Mouse (Mus musculus) hematopoietic stem cell, adult 5-6 weeks (primary cell): ENCODE results near the gene Elmsan1. TPM values are rescaled to one million over a fixed set of nuclear protein-coding genes. Genes with fewer than 3 reads are reported as not detected.
A peak's percentile ranks its signal among the peaks of the same experiment; 100 is the strongest.

Experiments
- ATAC-seq, 2 experiments: fragments of 125-278 bp in 1 of 2; replicated peaks in 1 of 2; 2 replicates each; pipeline ENCODE4 v1.8.0; 2016 to 2017; ENCODE audit warnings: inconsistent platforms in 2 of 2, mild to moderate bottlenecking in 2 of 2, moderate number of reproducible peaks in 2 of 2, low read depth in 1 of 2, moderate TSS enrichment in 1 of 2; ENCODE audit not compliant: low FRiP score in 2 of 2, poor library complexity in 2 of 2, severe bottlenecking in 2 of 2, insufficient read depth in 1 of 2, low TSS enrichment in 1 of 2
- total RNA-seq: library from RNA; stranded (forward); fragments of 172-1452, 232-1000 nt; gene quantifications from 2 replicates; pipeline ENCODE4 v1.2.3, GENCODE M21; 2017

The Elmsan1 gene
- total RNA-seq, 1 experiment from 2014 or later: 19.9 TPM

- no peak for ATAC-seq
These were observed 16.8 kb downstream of the Elmsan1 start for GRCm38 (mm10) chr12:84201686-84202484.

- ATAC-seq: no peak
These were observed 17.5 kb downstream of the Elmsan1 start for GRCm38 (mm10) chr12:84201222-84201621.

- ATAC-seq: no peak
These were observed 19.8 kb downstream of the Elmsan1 start for GRCm38 (mm10) chr12:84198880-84199279.

GRCm38 (mm10) chr12:84198076-84198679 is 20.5 kb downstream of the Elmsan1 start:
- no peak for ATAC-seq

- no peak for ATAC-seq
These were observed 23.5 kb downstream of the Elmsan1 start for GRCm38 (mm10) chr12:84195195-84195594.

GRCm38 (mm10) chr12:84194400-84195109 is 24.1 kb downstream of the Elmsan1 start:
- no peak for ATAC-seq

GRCm38 (mm10) chr12:84193642-84194399 is 24.9 kb downstream of the Elmsan1 start:
- peak; percentile 79 to 90 for ATAC-seq

- peak; percentile 4 to 36; a peak in 2 of 4 replicates for ATAC-seq
These were observed 25.7 kb downstream of the Elmsan1 start for GRCm38 (mm10) chr12:84192741-84193641.

- no peak for ATAC-seq
These were observed 26.4 kb downstream of the Elmsan1 start for GRCm38 (mm10) chr12:84192280-84192679.

GRCm38 (mm10) chr12:84191770-84192169 is 26.9 kb downstream of the Elmsan1 start:
- ATAC-seq: no peak

- no peak for ATAC-seq
These were observed 27.5 kb downstream of the Elmsan1 start for GRCm38 (mm10) chr12:84191190-84191589.

GRCm38 (mm10) chr12:84190151-84190820 is 28.4 kb downstream of the Elmsan1 start:
- ATAC-seq: no peak

- no peak for ATAC-seq
These were observed 29.7 kb downstream of the Elmsan1 start for GRCm38 (mm10) chr12:84188881-84189444.

GRCm38 (mm10) chr12:84187752-84188601 is 30.7 kb downstream of the Elmsan1 start:
- peak; percentile 72 to 81 for ATAC-seq

GRCm38 (mm10) chr12:84186950-84187349 is 31.7 kb downstream of the Elmsan1 start:
- no peak for ATAC-seq
